Mouse (Mus musculus): ENCODE data around the gene Fscn1. TPM values are rescaled to one million over a fixed set of nuclear protein-coding genes. Genes with fewer than 3 reads are reported as not detected.

Gene Fscn1
- polyA plus RNA-seq, 1 experiment from 2014 or later, result 170 TPM

GRCm38 (mm10) chr5:142988520-142988919 lies 28.4 kb downstream of the Fscn1 start:
- Histone ChIP-seq H3K4me2 (replicated peaks) (no peak overlapping the region), H3K36me3 (peaks cover 17% of the 10 kb centered on the region), H3K27ac (no peak overlapping the region), H3K4me1 (replicated peaks) (no peaks in the 10 kb centered on the region), H3K9ac (no peak overlapping the region), H3K9me3 (no peaks in the 10 kb centered on the region), H3K4me3 (replicated peaks) (no peak overlapping the region), H3K27me3 (replicated peaks) (no peaks in the 10 kb centered on the region)
- 80% methylated on average over 5 of the region's 5 CpGs for WGBS
- no peak for ATAC-seq

GRCm38 (mm10) chr5:142989167-142989566 lies 29.0 kb downstream of the Fscn1 start:
- no peak overlapping the region for H3K27ac ChIP-seq
- no peak overlapping the region for H3K4me3 ChIP-seq (replicated peaks)
- no peak overlapping the region for H3K9ac ChIP-seq
- no peaks in the 10 kb centered on the region for H3K4me1 ChIP-seq (replicated peaks)
- H3K4me2 ChIP-seq (replicated peaks), result no peak overlapping the region
- no peak for ATAC-seq
- 87% methylated on average over 3 of the region's 3 CpGs for WGBS
- no peaks in the 10 kb centered on the region for H3K27me3 ChIP-seq (replicated peaks)
- H3K36me3 ChIP-seq, result peaks cover 22% of the 10 kb centered on the region
- H3K9me3 ChIP-seq, result no peaks in the 10 kb centered on the region

DNA sequence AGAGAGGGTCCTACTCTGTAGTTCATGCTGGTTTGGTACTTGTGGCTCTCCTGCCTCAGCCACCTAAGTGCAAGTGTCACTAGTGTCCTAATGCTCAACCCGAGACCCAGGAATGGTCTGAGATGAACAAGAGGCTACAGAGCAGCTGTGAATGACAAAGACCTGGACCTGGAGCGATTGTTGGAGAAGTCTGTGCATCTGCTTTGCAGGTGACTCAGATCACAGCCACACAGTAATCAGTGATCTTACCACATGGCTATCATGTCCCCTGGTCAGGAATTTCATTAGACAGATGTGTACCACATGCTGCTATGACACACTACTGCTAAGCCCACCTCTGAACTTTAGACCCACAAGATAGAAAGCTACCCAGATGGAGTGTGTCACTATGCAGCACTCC lies 34.6 kb downstream of the Fscn1 start:
- peaks cover 22% of the 10 kb centered on the region for H3K36me3 ChIP-seq
- WGBS, result 94% methylated on average over 2 of the region's 2 CpGs

DNA sequence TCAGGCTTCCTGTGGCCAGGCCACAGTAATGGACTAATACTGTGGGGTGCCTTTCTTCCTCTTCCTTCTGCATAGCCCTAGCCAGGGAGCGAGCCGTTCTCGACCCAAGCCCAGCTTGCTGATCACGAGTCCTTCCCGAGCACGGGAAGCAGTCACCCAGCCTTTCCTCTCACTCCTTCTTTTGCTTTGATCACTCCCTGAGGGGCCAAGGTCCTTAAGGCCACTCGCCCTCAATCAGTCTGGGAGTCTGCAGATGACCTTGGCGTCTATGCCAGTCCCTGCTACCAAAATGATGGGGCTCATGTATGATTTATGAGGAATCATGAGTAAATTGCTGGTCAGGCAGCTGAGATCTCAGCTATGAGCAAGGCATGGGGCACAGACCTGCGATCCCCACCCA lies 37.4 kb downstream of the Fscn1 start:
- Histone ChIP-seq H3K27ac (no peak overlapping the region), H3K36me3 (peaks cover 8% of the 10 kb centered on the region; the same call in 1 of the 2 replicates), H3K9ac (no peak overlapping the region), H3K9me3 (no peaks in the 10 kb centered on the region), H3K4me1 (replicated peaks) (peaks cover 18% of the 10 kb centered on the region), H3K4me2 (replicated peaks) (no peak overlapping the region), H3K4me3 (replicated peaks) (no peak overlapping the region), H3K27me3 (replicated peaks) (no peaks in the 10 kb centered on the region)
- ATAC-seq, result no peak
- 65% methylated on average over 9 of the region's 9 CpGs for WGBS

More for the DNA sequence above, 34.6 kb downstream of the Fscn1 start:
- ATAC-seq, result no peak
- Histone ChIP-seq H3K9ac (no peak overlapping the region), H3K9me3 (no peaks in the 10 kb centered on the region), H3K4me3 (replicated peaks) (no peak overlapping the region), H3K4me1 (replicated peaks) (peaks cover 10% of the 10 kb centered on the region; the same call in 1 of the 2 replicates), H3K4me2 (replicated peaks) (no peak overlapping the region), H3K27me3 (replicated peaks) (no peaks in the 10 kb centered on the region), H3K27ac (no peak overlapping the region)

DNA sequence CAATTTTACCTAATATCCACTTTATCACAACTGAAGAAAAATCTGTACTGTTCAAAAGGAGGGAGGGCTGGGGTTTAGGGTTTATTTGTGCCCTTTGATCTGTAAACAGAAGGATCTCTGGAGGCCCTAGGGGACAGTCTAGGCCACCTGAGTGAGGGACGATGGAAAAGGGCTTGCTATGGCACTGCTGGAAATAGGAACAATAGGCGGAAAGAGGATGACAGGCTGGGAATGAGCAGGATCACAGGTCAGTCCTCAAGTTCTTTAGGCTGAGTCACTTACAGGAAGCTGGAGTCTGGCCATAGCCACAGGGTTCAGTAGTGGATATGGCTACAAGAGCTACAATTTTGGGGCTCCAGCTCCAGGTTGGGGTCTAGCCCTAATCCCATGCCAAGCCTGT lies 38.0 kb downstream of the Fscn1 start:
- 0 out of 2 replicates have a peak overlapping the region, but pooled peaks have one; percentile 25 for H3K27ac ChIP-seq
- 41% methylated on average over 2 of the region's 2 CpGs for WGBS
- peak; percentile 54 for ATAC-seq

GRCm38 (mm10) chr5:143000091-143000490 lies 39.9 kb downstream of the Fscn1 start:
- Histone ChIP-seq H3K9me3 (no peaks in the 10 kb centered on the region), H3K27ac (peak overlapping the region; percentile 96), H3K9ac (no peak overlapping the region), H3K4me2 (replicated peaks) (peak overlapping the region; percentile 36; the same call in 1 of the 2 replicates), H3K4me1 (replicated peaks) (peaks cover 18% of the 10 kb centered on the region), H3K4me3 (replicated peaks) (no peak overlapping the region), H3K27me3 (replicated peaks) (no peaks in the 10 kb centered on the region), H3K36me3 (no peaks in the 10 kb centered on the region)
- ATAC-seq, result no peak
- WGBS, result 28% methylated on average over 4 of the region's 4 CpGs

More for the DNA sequence above, 38.0 kb downstream of the Fscn1 start:
- Histone ChIP-seq H3K9ac (no peak overlapping the region), H3K27me3 (replicated peaks) (no peaks in the 10 kb centered on the region), H3K4me3 (replicated peaks) (no peak overlapping the region), H3K4me2 (replicated peaks) (no peak overlapping the region), H3K9me3 (no peaks in the 10 kb centered on the region), H3K36me3 (peaks cover 6% of the 10 kb centered on the region; the same call in 1 of the 2 replicates), H3K4me1 (replicated peaks) (peaks cover 18% of the 10 kb centered on the region)

GRCm38 (mm10) chr5:143000654-143001500 lies 40.7 kb downstream of the Fscn1 start:
- H3K27me3 ChIP-seq (replicated peaks), result no peaks in the 10 kb centered on the region
- 28% methylated on average over 9 of the region's 9 CpGs for WGBS
- no peak overlapping the region for H3K4me3 ChIP-seq (replicated peaks)
- no peaks in the 10 kb centered on the region for H3K9me3 ChIP-seq
- no peak overlapping the region; the same call in 1 of the 2 replicates for H3K9ac ChIP-seq
- peak overlapping the region; percentile 36 for H3K4me2 ChIP-seq (replicated peaks)
- peaks cover 18% of the 10 kb centered on the region for H3K4me1 ChIP-seq (replicated peaks)
- peak overlapping the region; percentile 96 for H3K27ac ChIP-seq
- peak; percentile 86 for ATAC-seq
- H3K36me3 ChIP-seq, result no peaks in the 10 kb centered on the region

DNA sequence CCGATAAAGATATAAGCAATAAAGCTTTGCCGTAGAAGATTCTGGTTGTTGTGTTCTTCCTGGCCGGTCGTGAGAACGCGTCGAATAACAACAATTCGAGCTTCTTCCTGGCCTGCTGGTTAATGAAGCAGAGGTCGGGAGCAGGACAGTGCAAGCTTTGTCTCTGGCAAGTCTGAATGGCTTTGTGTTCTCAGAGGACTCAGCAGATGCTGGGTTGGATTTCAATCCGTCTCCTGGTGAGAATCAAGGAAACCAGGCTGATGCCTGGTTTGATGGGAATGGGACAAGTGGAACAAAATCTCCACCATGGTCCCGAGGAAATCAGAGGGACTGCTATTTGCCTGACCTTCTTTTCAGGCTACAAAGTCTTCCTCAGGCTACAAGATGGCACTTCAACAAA lies 49.2 kb downstream of the Fscn1 start:
- Histone ChIP-seq H3K4me1 (replicated peaks) (no peaks in the 10 kb centered on the region), H3K4me2 (replicated peaks) (no peak overlapping the region), H3K9ac (no peak overlapping the region), H3K9me3 (no peaks in the 10 kb centered on the region), H3K36me3 (peaks cover 34% of the 10 kb centered on the region), H3K4me3 (replicated peaks) (no peak overlapping the region), H3K27ac (0 out of 2 replicates have a peak overlapping the region, but pooled peaks have one; percentile 22), H3K27me3 (replicated peaks) (no peaks in the 10 kb centered on the region)
- ATAC-seq, result no peak
- WGBS, result 80% methylated on average over 11 of the region's 11 CpGs

DNA sequence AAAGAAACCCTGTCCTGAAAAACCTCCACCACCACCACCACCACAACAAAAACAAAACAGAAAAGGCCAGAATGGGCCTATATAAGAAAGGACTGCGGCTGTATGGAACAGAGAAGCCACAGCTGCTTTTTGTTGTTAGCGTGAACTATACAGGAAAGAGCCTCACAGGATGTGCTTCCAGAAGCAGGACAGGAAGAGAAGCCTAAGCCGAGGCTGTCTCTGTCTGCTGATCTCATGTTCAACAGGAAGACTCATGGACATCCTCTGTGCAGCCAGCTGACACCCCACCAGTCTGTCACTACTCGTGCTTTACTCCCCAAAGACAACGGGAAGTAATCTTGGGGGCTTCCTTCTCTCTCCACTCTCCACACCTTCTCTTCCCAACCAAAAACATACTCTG lies 57.3 kb downstream of the Fscn1 start:
- Histone ChIP-seq H3K4me2 (replicated peaks) (no peak overlapping the region), H3K9ac (no peak overlapping the region)
- 63% methylated on average over 5 of the region's 5 CpGs for WGBS

More for the DNA sequence above, 57.3 kb downstream of the Fscn1 start:
- H3K27ac ChIP-seq, result 0 out of 2 replicates have a peak overlapping the region, but pooled peaks have one; percentile 32
- H3K4me3 ChIP-seq (replicated peaks), result no peak overlapping the region
- H3K4me1 ChIP-seq (replicated peaks), result no peaks in the 10 kb centered on the region
- H3K36me3 ChIP-seq, result peaks cover 21% of the 10 kb centered on the region
- H3K27me3 ChIP-seq (replicated peaks), result no peaks in the 10 kb centered on the region
- no peaks in the 10 kb centered on the region for H3K9me3 ChIP-seq
- ATAC-seq, result no peak

Other genes starting within 250 kb of the Fscn1 start
- 19.5 and 21.6 TPM in 2 replicates for gene Tnrc18, start 142.7 kb upstream of the Fscn1 start, polyA plus RNA-seq (2015; fragmentation: Nextera tagmentation; extraction: Ambion mirVana)
- 11.1 and 11.4 TPM in 2 replicates for gene Fbxl18, start 64.9 kb upstream of the Fscn1 start, polyA plus RNA-seq (2015; fragmentation: Nextera tagmentation; extraction: Ambion mirVana)
- gene Actb, start 53.6 kb upstream of the Fscn1 start, polyA plus RNA-seq (2015; fragmentation: Nextera tagmentation; extraction: Ambion mirVana), result 14,579 and 17,104 TPM in 2 replicates
- gene Rnf216, start 152.7 kb downstream of the Fscn1 start, polyA plus RNA-seq (2015; fragmentation: Nextera tagmentation; extraction: Ambion mirVana), result 30.6 and 34.9 TPM in 2 replicates
- 0.03 and 0.10 TPM in 2 replicates for gene Olfr718-ps1, start 187.2 kb downstream of the Fscn1 start, polyA plus RNA-seq (2015; fragmentation: Nextera tagmentation; extraction: Ambion mirVana)
- gene Rbak, start 220.4 kb downstream of the Fscn1 start, polyA plus RNA-seq (2015; fragmentation: Nextera tagmentation; extraction: Ambion mirVana), result 7.0 and 8.4 TPM in 2 replicates
- not detected in 2 replicates for gene Spdye4b, start 220.7 kb downstream of the Fscn1 start, polyA plus RNA-seq (2015; fragmentation: Nextera tagmentation; extraction: Ambion mirVana)

All from intestine, embryonic 15.5 days (tissue).